Mouse (Mus musculus): Measurements from ENCODE around the gene Doc2a.

DNA sequence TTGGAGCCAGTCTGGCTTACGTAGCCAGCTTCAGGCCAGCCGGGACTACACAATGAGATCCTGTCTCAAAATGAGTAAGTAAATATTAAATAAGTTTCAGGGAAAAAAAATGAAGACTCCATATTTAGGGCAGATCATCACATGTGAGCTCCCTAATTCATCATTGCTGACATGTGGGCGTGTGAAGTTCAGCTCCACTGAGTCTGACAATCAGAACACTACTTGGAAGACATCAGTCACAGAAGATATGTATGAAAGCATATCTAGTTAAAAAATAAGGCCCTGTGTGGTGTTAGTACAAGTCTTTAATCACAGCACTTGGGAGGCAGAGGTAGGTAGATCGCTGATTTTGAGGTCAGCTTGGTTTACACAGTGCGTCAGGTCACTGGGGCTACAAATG lies 40.1 kb downstream of the Doc2a start:
- no peak for TF ChIP-seq CTCF (IDR thresholded peaks at IDR 0.05)
- no peak for TF ChIP-seq EP300 (IDR thresholded peaks at IDR 0.05)
